Mouse (Mus musculus): ENCODE results near the gene Clec16a.

The Clec16a gene

GRCm38 (mm10) chr16:10581234-10581898 is 36.2 kb downstream of the Clec16a start:
- DNase-seq (ENCODE audit: low read depth, low spot score) = no peak

GRCm38 (mm10) chr16:10585165-10585564 is 40.0 kb downstream of the Clec16a start:
- DNase-seq (ENCODE audit: low read depth, low spot score) = peak; percentile 73

GRCm38 (mm10) chr16:10586546-10586945 is 41.4 kb downstream of the Clec16a start:
- peak; percentile 78 for DNase-seq (ENCODE audit: low read depth, low spot score)

- no peak for DNase-seq (ENCODE audit: low read depth, low spot score)
These were observed 55.0 kb downstream of the Clec16a start for GRCm38 (mm10) chr16:10599888-10600740.

GRCm38 (mm10) chr16:10607802-10608201 is 62.7 kb downstream of the Clec16a start:
- DNase-seq (ENCODE audit: low read depth, low spot score) = no peak

- no peak for DNase-seq (ENCODE audit: low read depth, low spot score)
These were observed 64.8 kb downstream of the Clec16a start for GRCm38 (mm10) chr16:10609921-10610320.

GRCm38 (mm10) chr16:10610801-10611200 is 65.7 kb downstream of the Clec16a start:
- DNase-seq (ENCODE audit: low read depth, low spot score) = no peak

- no peak for DNase-seq (ENCODE audit: low read depth, low spot score)
These were observed 66.2 kb downstream of the Clec16a start for GRCm38 (mm10) chr16:10611306-10611705.

GRCm38 (mm10) chr16:10613996-10614395 is 68.9 kb downstream of the Clec16a start:
- DNase-seq (ENCODE audit: low read depth, low spot score) = no peak

GRCm38 (mm10) chr16:10620961-10621614 is 75.9 kb downstream of the Clec16a start:
- no peak for DNase-seq (ENCODE audit: low read depth, low spot score)

- no peak for DNase-seq (ENCODE audit: low read depth, low spot score)
These were observed 76.6 kb downstream of the Clec16a start for GRCm38 (mm10) chr16:10621710-10622109.

GRCm38 (mm10) chr16:10626116-10626515 is 81.0 kb downstream of the Clec16a start:
- no peak for DNase-seq (ENCODE audit: low read depth, low spot score)

GRCm38 (mm10) chr16:10627136-10627668 is 82.1 kb downstream of the Clec16a start:
- no peak for DNase-seq (ENCODE audit: low read depth, low spot score)

- no peak for DNase-seq (ENCODE audit: low read depth, low spot score)
These were observed 83.0 kb downstream of the Clec16a start for GRCm38 (mm10) chr16:10628030-10628555.

GRCm38 (mm10) chr16:10628960-10629359 is 83.8 kb downstream of the Clec16a start:
- DNase-seq (ENCODE audit: low read depth, low spot score) = no peak

GRCm38 (mm10) chr16:10629361-10629760 is 84.2 kb downstream of the Clec16a start:
- DNase-seq (ENCODE audit: low read depth, low spot score) = no peak

- DNase-seq (ENCODE audit: low read depth, low spot score) = no peak
These were observed 89.8 kb downstream of the Clec16a start for GRCm38 (mm10) chr16:10634940-10635339.

- no peak for DNase-seq (ENCODE audit: low read depth, low spot score)
These were observed 92.8 kb downstream of the Clec16a start for GRCm38 (mm10) chr16:10637898-10638297.

- peak; percentile 75 for DNase-seq (ENCODE audit: low read depth, low spot score)
These were observed 94.2 kb downstream of the Clec16a start for GRCm38 (mm10) chr16:10639111-10639889.

GRCm38 (mm10) chr16:10640041-10640440 is 94.9 kb downstream of the Clec16a start:
- DNase-seq (ENCODE audit: low read depth, low spot score) = peak; percentile 90

- DNase-seq (ENCODE audit: low read depth, low spot score) = no peak
These were observed 96.0 kb downstream of the Clec16a start for GRCm38 (mm10) chr16:10641146-10641545.
